Mouse (Mus musculus) midbrain, embryonic 12.5 days (tissue): ENCODE data around the gene Tomm34. TPM values are rescaled to one million over a fixed set of nuclear protein-coding genes. Genes with fewer than 3 reads are reported as not detected.

Experiments
- ATAC-seq: fragments of 200-750 bp; cut with Nextera tagmentation; 2 replicates; pipeline ENCODE4 v1.8.0; 2017; ENCODE audit warnings: low read depth, moderate TSS enrichment, moderate library complexity; ENCODE audit not compliant: low FRiP score
- H3K27ac ChIP-seq: fragments of 300-500 bp; sonication (generic); replicated peaks from 2 replicates; pipeline ENCODE4 v1.5.1; 2016; ENCODE audit warnings: mild to moderate bottlenecking
- H3K27me3 ChIP-seq: fragments of 300-500 bp; sonication (generic); 2 replicates; pipeline ENCODE4 v1.6.1; 2016; ENCODE audit warnings: mild to moderate bottlenecking
- H3K36me3 ChIP-seq: fragments of 300-500 bp; sonication (generic); 2 replicates; pipeline ENCODE4 v1.6.1; 2016
- H3K4me1 ChIP-seq: fragments of 300-500 bp; sonication (generic); 2 replicates; pipeline ENCODE4 v1.6.1; 2016
- H3K4me2 ChIP-seq: fragments of 300-500 bp; sonication (generic); replicated peaks from 2 replicates; pipeline ENCODE4 v1.6.1; 2016; ENCODE audit warnings: mild to moderate bottlenecking, moderate library complexity
- H3K4me3 ChIP-seq: fragments of 300-500 bp; sonication (generic); 2 replicates; pipeline ENCODE4 v1.5.1; 2016; ENCODE audit warnings: mild to moderate bottlenecking
- H3K9ac ChIP-seq: fragments of 300-500 bp; sonication (generic); replicated peaks from 2 replicates; pipeline ENCODE4 v1.6.1; 2016; ENCODE audit warnings: mild to moderate bottlenecking, moderate library complexity
- H3K9me3 ChIP-seq: fragments of 300-500 bp; sonication (generic); 2 replicates; pipeline ENCODE4 v1.6.1; 2016; ENCODE audit warnings: mild to moderate bottlenecking
- WGBS: fragments of 180-500 bp; shearing (Covaris S2); methylation state at CpG from one replicate; pipeline ENCODE4 v1.1.7; 2016; 5-methylcytosine and 5-hydroxymethylcytosine counted together
- polyA plus RNA-seq: library from polyadenylated mRNA; unstranded; fragments of >200 nt; fragmentation: Nextera tagmentation; extraction: Ambion mirVana; gene quantifications from 2 replicates; pipeline ENCODE4 v1.2.1, GENCODE M21; 2016

The Tomm34 gene
- polyA plus RNA-seq, 1 experiment from 2014 or later: 45.1 TPM

GRCm38 (mm10) chr2:164038407-164039028 lies 32.5 kb downstream of the Tomm34 start:
- H3K4me1 ChIP-seq: no peaks in the 10 kb centered on the region
- ATAC-seq: no peak; the same call in 1 of the 2 replicates

GRCm38 (mm10) chr2:164036520-164037019 lies 34.4 kb downstream of the Tomm34 start:
- no peak overlapping the region for H3K27ac ChIP-seq

More at GRCm38 (mm10) chr2:164038407-164039028, 32.5 kb downstream of the Tomm34 start:
- no peaks in the 10 kb centered on the region for H3K9me3 ChIP-seq
- no peak overlapping the region for H3K4me2 ChIP-seq
- 0 out of 2 replicates have a peak, but pooled peaks cover 3% of the 10 kb centered on the region for H3K27me3 ChIP-seq
- no peak overlapping the region for H3K4me3 ChIP-seq
- H3K9ac ChIP-seq: no peak overlapping the region
- no peaks in the 10 kb centered on the region for H3K36me3 ChIP-seq
- whole genome bisulfite sequencing: 96% methylated on average over 1 of the region's 1 CpGs
- no peak overlapping the region for H3K27ac ChIP-seq

DNA sequence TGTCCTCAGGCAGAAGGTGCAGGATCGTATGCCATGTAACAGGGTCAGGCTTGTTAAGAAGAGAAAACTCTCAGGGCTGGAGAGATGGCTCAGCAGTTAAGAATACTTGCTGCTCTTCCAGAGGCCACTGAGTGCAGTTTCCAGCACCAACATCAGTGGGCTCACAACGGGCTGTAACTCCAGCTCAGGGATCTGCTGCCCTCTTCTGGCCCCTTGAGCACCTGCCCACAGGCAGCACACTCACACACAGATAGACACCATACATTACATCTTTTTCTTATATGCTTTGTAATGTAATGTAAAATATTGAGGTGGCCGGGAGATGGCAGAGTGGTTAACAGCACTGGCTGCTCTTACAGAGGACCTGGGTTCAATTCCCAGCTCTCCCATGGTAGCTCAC lies 38.0 kb downstream of the Tomm34 start:
- no peak overlapping the region for H3K27ac ChIP-seq
- no peaks in the 10 kb centered on the region for H3K36me3 ChIP-seq
- no peak for ATAC-seq
- 0 out of 2 replicates have a peak, but pooled peaks cover 3% of the 10 kb centered on the region for H3K9me3 ChIP-seq
- H3K4me1 ChIP-seq: no peaks in the 10 kb centered on the region
- 91% methylated on average over 3 of the region's 3 CpGs for WGBS
- no peak overlapping the region for H3K9ac ChIP-seq
- H3K4me3 ChIP-seq: no peak overlapping the region
- H3K27me3 ChIP-seq: no peaks in the 10 kb centered on the region
- H3K4me2 ChIP-seq: no peak overlapping the region

More at GRCm38 (mm10) chr2:164036520-164037019, 34.4 kb downstream of the Tomm34 start:
- 0 out of 2 replicates have a peak, but pooled peaks cover 3% of the 10 kb centered on the region for H3K27me3 ChIP-seq
- WGBS: 60% methylated on average over 10 of the region's 10 CpGs
- H3K9ac ChIP-seq: no peak overlapping the region
- no peak overlapping the region for H3K4me2 ChIP-seq
- no peaks in the 10 kb centered on the region for H3K4me1 ChIP-seq
- no peak overlapping the region for H3K4me3 ChIP-seq
- no peaks in the 10 kb centered on the region for H3K36me3 ChIP-seq
- no peak for ATAC-seq
- H3K9me3 ChIP-seq: 0 out of 2 replicates have a peak, but pooled peaks cover 3% of the 10 kb centered on the region

DNA sequence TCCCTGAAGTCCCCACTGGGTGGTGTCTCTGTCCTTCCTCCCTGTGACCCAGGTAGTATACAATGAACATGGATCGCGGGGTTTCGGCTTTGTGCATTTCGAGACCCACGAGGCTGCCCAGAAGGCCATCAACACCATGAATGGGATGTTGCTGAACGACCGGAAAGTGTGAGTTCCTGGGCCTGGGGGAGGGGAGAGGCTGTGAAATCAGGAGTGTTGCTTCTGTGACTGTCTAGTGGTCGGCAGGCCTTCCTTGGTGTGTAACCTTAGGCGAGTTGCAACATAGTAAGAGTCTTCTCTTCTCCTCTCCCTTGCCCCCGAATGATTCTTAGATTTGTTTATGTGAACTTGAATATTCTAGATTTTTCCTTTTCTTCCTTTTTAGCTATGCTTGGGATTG lies 39.8 kb downstream of the Tomm34 start:
- Histone ChIP-seq H3K9me3 (0 out of 2 replicates have a peak, but pooled peaks cover 3% of the 10 kb centered on the region), H3K4me1 (no peaks in the 10 kb centered on the region), H3K27ac (no peak overlapping the region), H3K9ac (no peak overlapping the region), H3K4me2 (no peak overlapping the region), H3K4me3 (no peak overlapping the region), H3K36me3 (no peaks in the 10 kb centered on the region), H3K27me3 (no peaks in the 10 kb centered on the region)
- ATAC-seq: no peak
- WGBS: 82% methylated on average over 10 of the region's 10 CpGs

DNA sequence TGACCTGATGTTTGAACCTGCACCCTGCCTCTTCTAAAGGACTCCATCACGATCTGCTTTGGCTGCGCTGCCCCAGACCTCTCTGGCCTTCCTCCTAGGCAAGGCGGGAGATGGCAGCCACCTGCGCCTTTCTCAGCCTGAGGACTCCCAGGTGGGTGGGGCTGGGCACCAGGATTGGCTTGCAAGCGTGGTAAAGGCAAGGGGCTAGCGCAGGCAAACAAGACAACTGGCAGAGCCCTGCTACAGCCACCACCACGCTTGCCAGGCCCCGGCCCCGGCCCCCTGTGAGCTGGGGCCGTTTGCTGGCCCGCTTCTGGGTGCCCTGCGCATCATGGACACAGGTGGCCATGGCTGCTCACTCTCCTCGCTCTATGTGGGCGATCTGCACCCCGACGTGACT lies 45.8 kb downstream of the Tomm34 start, which contains the start of gene Pabpc1l:
Gene Pabpc1l, plus strand, starts transcription at position 301 of the 400 bp plus-strand sequence.
- Histone ChIP-seq H3K4me3 (no peak within 1 kb of the TSS), H3K9ac (no peak within 1 kb of the TSS), H3K36me3 (0 out of 2 replicates have a peak, but pooled peaks cover 2% of the 10 kb centered on the region), H3K4me2 (no peak within 1 kb of the TSS), H3K27me3 (no peaks in the 10 kb centered on the region), H3K4me1 (no peaks in the 10 kb centered on the region), H3K27ac (no peak within 1 kb of the TSS), H3K9me3 (no peaks in the 10 kb centered on the region)
- WGBS: 86% methylated on average over 16 of the region's 16 CpGs
- no peak for ATAC-seq

GRCm38 (mm10) chr2:164022104-164022503 lies 48.9 kb downstream of the Tomm34 start:
- ATAC-seq: no peak
- Histone ChIP-seq H3K4me3 (no peak overlapping the region), H3K9ac (no peak overlapping the region), H3K9me3 (no peaks in the 10 kb centered on the region), H3K27me3 (no peaks in the 10 kb centered on the region), H3K27ac (no peak overlapping the region), H3K4me2 (no peak overlapping the region), H3K4me1 (no peaks in the 10 kb centered on the region), H3K36me3 (peaks cover 31% of the 10 kb centered on the region)
- WGBS: 59% methylated on average over 2 of the region's 2 CpGs

DNA sequence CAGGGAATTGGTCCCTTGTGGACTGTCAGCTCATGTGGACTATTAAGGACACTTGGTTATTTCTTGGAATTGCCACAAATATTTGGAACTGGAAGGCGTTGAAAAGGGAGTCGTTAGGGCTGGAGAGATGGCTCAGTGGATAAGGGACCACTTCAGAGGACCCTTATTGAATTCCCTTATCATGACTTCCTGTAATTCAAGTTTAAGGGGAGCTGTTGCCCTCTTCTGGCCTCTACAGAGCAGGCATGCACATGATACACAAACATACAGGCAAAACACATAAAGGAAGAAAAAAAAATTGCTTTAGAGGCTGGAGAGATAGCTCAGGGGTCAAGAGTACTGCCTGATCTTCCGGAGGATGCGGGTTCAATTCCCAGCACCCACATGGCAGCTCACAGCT lies 51.0 kb downstream of the Tomm34 start:
- no peaks in the 10 kb centered on the region for H3K9me3 ChIP-seq
- H3K9ac ChIP-seq: no peak overlapping the region
- H3K27ac ChIP-seq: no peak overlapping the region
- no peak overlapping the region for H3K4me3 ChIP-seq
- H3K36me3 ChIP-seq: peaks cover 52% of the 10 kb centered on the region
- H3K27me3 ChIP-seq: no peaks in the 10 kb centered on the region
- H3K4me1 ChIP-seq: no peaks in the 10 kb centered on the region
- no peak overlapping the region for H3K4me2 ChIP-seq
- 92% methylated on average over 4 of the region's 4 CpGs for WGBS
- no peak for ATAC-seq

- Histone ChIP-seq H3K9me3 (no peaks in the 10 kb centered on the region), H3K36me3 (peaks cover 63% of the 10 kb centered on the region), H3K4me2 (no peak overlapping the region), H3K4me3 (no peak overlapping the region), H3K27ac (no peak overlapping the region), H3K27me3 (no peaks in the 10 kb centered on the region), H3K4me1 (no peaks in the 10 kb centered on the region), H3K9ac (no peak overlapping the region)
- ATAC-seq: no peak
- 92% methylated on average over 3 of the region's 3 CpGs for WGBS
Observed at GRCm38 (mm10) chr2:164018910-164019309, 52.1 kb downstream of the Tomm34 start.

- H3K4me2 ChIP-seq: no peak overlapping the region
- ATAC-seq: no peak
- no peaks in the 10 kb centered on the region for H3K9me3 ChIP-seq
- no peak overlapping the region for H3K27ac ChIP-seq
- no peaks in the 10 kb centered on the region for H3K27me3 ChIP-seq
- peaks cover 85% of the 10 kb centered on the region for H3K36me3 ChIP-seq
- H3K4me1 ChIP-seq: no peaks in the 10 kb centered on the region
- H3K9ac ChIP-seq: no peak overlapping the region
- WGBS: 95% methylated on average over 16 of the region's 16 CpGs
- H3K4me3 ChIP-seq: no peak overlapping the region
Observed at GRCm38 (mm10) chr2:164015304-164015703, 55.7 kb downstream of the Tomm34 start.

GRCm38 (mm10) chr2:164010944-164011343 lies 60.0 kb downstream of the Tomm34 start:
- WGBS: 94% methylated on average over 3 of the region's 3 CpGs
- Histone ChIP-seq H3K4me3 (no peak overlapping the region), H3K27me3 (no peaks in the 10 kb centered on the region), H3K4me2 (no peak overlapping the region), H3K9ac (no peak overlapping the region), H3K36me3 (peaks cover 43% of the 10 kb centered on the region), H3K4me1 (peaks cover 7% of the 10 kb centered on the region), H3K9me3 (no peaks in the 10 kb centered on the region), H3K27ac (no peak overlapping the region)
- no peak for ATAC-seq

DNA sequence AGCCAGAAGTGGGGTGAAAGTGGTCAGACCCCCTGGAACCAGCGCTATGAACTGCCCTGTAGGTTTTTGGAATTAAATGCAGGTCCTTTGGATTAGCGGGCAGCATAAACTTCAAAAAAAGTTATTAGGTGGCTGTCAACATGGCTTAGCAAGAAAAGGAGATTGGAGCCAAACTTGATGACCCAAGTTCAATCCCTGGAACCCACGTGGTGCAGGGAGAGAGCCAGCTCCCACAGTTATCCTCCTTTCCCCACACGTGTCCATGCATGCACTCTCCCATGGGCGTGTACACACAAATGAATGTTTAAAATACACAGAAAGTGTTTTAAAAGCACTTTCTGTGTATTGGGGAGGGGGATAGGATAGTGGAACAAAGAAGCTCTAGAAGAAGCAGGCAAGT lies 60.5 kb downstream of the Tomm34 start:
- no peak for ATAC-seq
- H3K27me3 ChIP-seq: no peaks in the 10 kb centered on the region
- H3K27ac ChIP-seq: no peak overlapping the region
- H3K9ac ChIP-seq: no peak overlapping the region
- H3K4me2 ChIP-seq: no peak overlapping the region
- H3K36me3 ChIP-seq: peaks cover 38% of the 10 kb centered on the region
- H3K4me1 ChIP-seq: peaks cover 11% of the 10 kb centered on the region
- 87% methylated on average over 5 of the region's 5 CpGs for WGBS
- H3K9me3 ChIP-seq: no peaks in the 10 kb centered on the region
- no peak overlapping the region for H3K4me3 ChIP-seq

DNA sequence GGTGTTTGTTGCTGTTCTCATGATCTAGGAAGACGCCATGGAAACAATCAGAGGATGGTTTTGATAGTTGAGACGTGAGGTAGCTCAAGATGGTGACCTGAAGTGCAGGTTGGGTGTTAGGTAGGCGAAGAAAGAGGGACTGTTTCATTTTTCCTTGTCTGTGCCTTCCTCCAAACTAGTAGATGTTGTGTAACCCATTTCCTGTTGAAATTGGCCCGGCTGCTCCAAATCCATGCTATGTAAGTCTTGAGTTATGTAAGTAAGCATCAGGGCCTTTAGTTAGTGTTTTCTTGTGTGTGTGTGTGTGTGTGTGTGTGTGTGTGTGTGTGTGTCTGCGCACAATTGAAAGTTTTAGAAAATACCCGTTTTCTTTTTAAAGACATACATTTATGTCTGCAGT lies 61.7 kb downstream of the Tomm34 start:
- no peak overlapping the region for H3K4me3 ChIP-seq
- ATAC-seq: no peak
- no peak overlapping the region for H3K9ac ChIP-seq
- WGBS: 91% methylated on average over 6 of the region's 6 CpGs
- peaks cover 26% of the 10 kb centered on the region for H3K36me3 ChIP-seq
- no peaks in the 10 kb centered on the region for H3K27me3 ChIP-seq
- no peaks in the 10 kb centered on the region for H3K9me3 ChIP-seq
- H3K4me2 ChIP-seq: no peak overlapping the region
- no peak overlapping the region for H3K27ac ChIP-seq
- peaks cover 14% of the 10 kb centered on the region for H3K4me1 ChIP-seq
